Mouse (Mus musculus): ENCODE results near the gene Psmd2. TPM values are rescaled to one million over a fixed set of nuclear protein-coding genes. Genes with fewer than 3 reads are reported as not detected.

The Psmd2 gene
- 445 and 466 TPM in 2 replicates for polyA plus RNA-seq (2016; fragmentation: Nextera tagmentation; extraction: Ambion mirVana)

GRCm38 (mm10) chr16:20651076-20651946 lies at the start of gene Psmd2:
Psmd2 (plus strand) TSS chr16:20651652.
- H3K4me3 ChIP-seq (replicated peaks), result peak within 1 kb of the TSS; percentile 93
- H3K27me3 ChIP-seq, result no peaks in the 10 kb centered on the region
- peak within 1 kb of the TSS; percentile 83 for H3K27ac ChIP-seq
- peak; percentile 96 for ATAC-seq (ENCODE audit: low FRiP score)
- 2% methylated on average over 41 of the region's 46 CpGs for WGBS
- peak within 1 kb of the TSS; percentile 94 for H3K4me2 ChIP-seq
- peaks cover 20% of the 10 kb centered on the region for H3K36me3 ChIP-seq (replicated peaks)
- H3K4me1 ChIP-seq, result peaks cover 16% of the 10 kb centered on the region
- H3K9me3 ChIP-seq, result no peaks in the 10 kb centered on the region
- peak within 1 kb of the TSS; percentile 87 for H3K9ac ChIP-seq

- H3K36me3 ChIP-seq (replicated peaks), result peaks cover 47% of the 10 kb centered on the region
These were observed 46.7 kb upstream of the Psmd2 start for GRCm38 (mm10) chr16:20604705-20605104.

GRCm38 (mm10) chr16:20610501-20611356 lies 40.7 kb upstream of the Psmd2 start:
- Histone ChIP-seq H3K9ac (peak overlapping the region; percentile 88), H3K4me1 (peaks cover 25% of the 10 kb centered on the region), H3K36me3 (replicated peaks) (peaks cover 26% of the 10 kb centered on the region), H3K4me3 (replicated peaks) (peak overlapping the region; percentile 84), H3K27ac (peak overlapping the region; percentile 92), H3K27me3 (no peaks in the 10 kb centered on the region), H3K9me3 (no peaks in the 10 kb centered on the region), H3K4me2 (peak overlapping the region; percentile 85)
- under 1% methylated on average over 28 of the region's 28 CpGs for WGBS
- peak; percentile 62 for ATAC-seq (ENCODE audit: low FRiP score)

More at GRCm38 (mm10) chr16:20604705-20605104, 46.7 kb upstream of the Psmd2 start:
- WGBS, result 70% methylated on average over 9 of the region's 9 CpGs
- Histone ChIP-seq H3K4me1 (peaks cover 14% of the 10 kb centered on the region), H3K4me2 (no peak overlapping the region), H3K27me3 (no peaks in the 10 kb centered on the region), H3K9me3 (no peaks in the 10 kb centered on the region), H3K4me3 (replicated peaks) (no peak overlapping the region), H3K9ac (no peak overlapping the region), H3K27ac (no peak overlapping the region)
- ATAC-seq (ENCODE audit: low FRiP score), result no peak

- Histone ChIP-seq H3K4me1 (peaks cover 25% of the 10 kb centered on the region), H3K36me3 (replicated peaks) (peaks cover 20% of the 10 kb centered on the region), H3K27me3 (no peaks in the 10 kb centered on the region), H3K27ac (peak within 1 kb of the TSS; percentile 92), H3K4me2 (peak within 1 kb of the TSS; percentile 85), H3K9me3 (no peaks in the 10 kb centered on the region), H3K9ac (peak within 1 kb of the TSS; percentile 88), H3K4me3 (replicated peaks) (peak within 1 kb of the TSS; percentile 84)
- WGBS, result 2% methylated on average over 41 of the region's 41 CpGs
- ATAC-seq (ENCODE audit: low FRiP score), result peak; percentile 96
These were observed 39.9 kb upstream of the Psmd2 start, which contains the start of the genes Eef1akmt4, Gm49333 and Alg3 for GRCm38 (mm10) chr16:20611357-20612227. Eef1akmt4 (plus strand) TSS chr16:20611593. Gm49333 (plus strand) TSS chr16:20611610. Alg3 (minus strand) TSS chr16:20611735.

GRCm38 (mm10) chr16:20619541-20620398 lies 31.7 kb upstream of the Psmd2 start:
- peaks cover 9% of the 10 kb centered on the region; the same call in 1 of the 2 replicates for H3K27me3 ChIP-seq
- peaks cover 30% of the 10 kb centered on the region for H3K4me1 ChIP-seq
- H3K4me2 ChIP-seq, result peak overlapping the region; percentile 75
- H3K4me3 ChIP-seq (replicated peaks), result peak overlapping the region; percentile 75
- H3K9ac ChIP-seq, result peak overlapping the region; percentile 87
- 2% methylated on average over 66 of the region's 83 CpGs for WGBS
- H3K9me3 ChIP-seq, result no peaks in the 10 kb centered on the region
- peak; percentile 15 for ATAC-seq (ENCODE audit: low FRiP score)
- peak overlapping the region; percentile 82; the same call in 1 of the 2 replicates for H3K27ac ChIP-seq
- H3K36me3 ChIP-seq (replicated peaks), result peaks cover 5% of the 10 kb centered on the region; the same call in 1 of the 2 replicates

- Histone ChIP-seq H3K9ac (peak overlapping the region; percentile 87), H3K4me3 (replicated peaks) (peak overlapping the region; percentile 75), H3K27me3 (peaks cover 9% of the 10 kb centered on the region; the same call in 1 of the 2 replicates), H3K9me3 (no peaks in the 10 kb centered on the region), H3K4me1 (peaks cover 30% of the 10 kb centered on the region), H3K27ac (peak overlapping the region; percentile 82), H3K36me3 (replicated peaks) (peaks cover 5% of the 10 kb centered on the region; the same call in 1 of the 2 replicates), H3K4me2 (peak overlapping the region; percentile 75)
- ATAC-seq (ENCODE audit: low FRiP score), result peak; percentile 4
- 2% methylated on average over 9 of the region's 9 CpGs for WGBS
These were observed 31.1 kb upstream of the Psmd2 start for GRCm38 (mm10) chr16:20620399-20620735.

GRCm38 (mm10) chr16:20620751-20621190 lies 30.7 kb upstream of the Psmd2 start:
- peak overlapping the region; percentile 75 for H3K4me2 ChIP-seq

GRCm38 (mm10) chr16:20621191-20621990 lies 30.1 kb upstream of the Psmd2 start, which contains the start of gene Camk2n2:
Camk2n2 (minus strand) TSS chr16:20621287.
- Histone ChIP-seq H3K4me1 (peaks cover 30% of the 10 kb centered on the region), H3K9me3 (no peaks in the 10 kb centered on the region), H3K27me3 (peaks cover 9% of the 10 kb centered on the region; the same call in 1 of the 2 replicates), H3K9ac (peak within 1 kb of the TSS; percentile 87), H3K4me2 (peak within 1 kb of the TSS; percentile 75), H3K36me3 (replicated peaks) (peaks cover 2% of the 10 kb centered on the region; the same call in 1 of the 2 replicates), H3K4me3 (replicated peaks) (peak within 1 kb of the TSS; percentile 75), H3K27ac (peak within 1 kb of the TSS; percentile 82)
- peak; percentile 67 for ATAC-seq (ENCODE audit: low FRiP score)
- under 1% methylated on average over 80 of the region's 92 CpGs for WGBS

More at GRCm38 (mm10) chr16:20620751-20621190, 30.7 kb upstream of the Psmd2 start:
- Histone ChIP-seq H3K27me3 (peaks cover 9% of the 10 kb centered on the region; the same call in 1 of the 2 replicates), H3K4me3 (replicated peaks) (peak overlapping the region; percentile 75), H3K4me1 (peaks cover 30% of the 10 kb centered on the region), H3K9ac (peak overlapping the region; percentile 87), H3K27ac (peak overlapping the region; percentile 82), H3K36me3 (replicated peaks) (peaks cover 5% of the 10 kb centered on the region; the same call in 1 of the 2 replicates), H3K9me3 (no peaks in the 10 kb centered on the region)
- WGBS, result under 1% methylated on average over 32 of the region's 32 CpGs
- peak; percentile 12 for ATAC-seq (ENCODE audit: low FRiP score)

GRCm38 (mm10) chr16:20621991-20622685 lies 29.3 kb upstream of the Psmd2 start:
- under 1% methylated on average over 36 of the region's 37 CpGs for WGBS
- peak; percentile 57 for ATAC-seq (ENCODE audit: low FRiP score)
- H3K4me1 ChIP-seq, result peaks cover 30% of the 10 kb centered on the region
- H3K4me3 ChIP-seq (replicated peaks), result peak overlapping the region; percentile 75
- H3K36me3 ChIP-seq (replicated peaks), result no peaks in the 10 kb centered on the region
- H3K9ac ChIP-seq, result peak overlapping the region; percentile 87
- H3K27ac ChIP-seq, result peak overlapping the region; percentile 82
- peaks cover 9% of the 10 kb centered on the region; the same call in 1 of the 2 replicates for H3K27me3 ChIP-seq
- no peaks in the 10 kb centered on the region for H3K9me3 ChIP-seq
- peak overlapping the region; percentile 75 for H3K4me2 ChIP-seq
